26 mouse cellular contexts compared by ENCODE assay signal in genomic region chr17:34306407-34306806, GRCm38 (mm10). TPM values are rescaled to one million over a fixed set of nuclear protein-coding genes. Genes with fewer than 3 reads are reported as not detected.
A peak's percentile ranks its signal among the peaks of the same experiment; 100 is the strongest.
DNase-seq lines count a peak whose midpoint lies in the region; ATAC-seq and TF ChIP-seq lines count a peak whose summit lies in the region.
"Had no signal": no experiment of that assay in that cellular context is flagged by ENCODE, and none has a peak within 500 bp of the region (broad histone marks: within the 10 kb centered on the region; RNA-seq: fewer than 3 reads in every experiment).

No protein-coding gene starts in this region.

- no peak overlapping the region for H3K9ac ChIP-seq in liver, adult 2 months (ENCODE audit: low read depth, low read length)
- no peak overlapping the region for H3K9ac ChIP-seq in liver, embryonic 11.5 days (ENCODE audit: low read depth, low read length)
- H3K9ac ChIP-seq: hindbrain, embryonic 13.5 days had no signal

- H3K4me1 ChIP-seq in liver, adult 2 months (ENCODE audit: control insufficient read depth, insufficient read depth, low read length) = no peaks in the 10 kb centered on the region
- no peaks in the 10 kb centered on the region for H3K4me1 ChIP-seq in liver, embryonic 11.5 days (replicated peaks; ENCODE audit: control insufficient read depth, insufficient read depth, low read length)
- H3K4me1 ChIP-seq in spleen, adult 2 months (ENCODE audit: control insufficient read depth, insufficient read depth, insufficient read length) = peaks cover 11% of the 10 kb centered on the region; the same call in 1 of the 2 replicates
- H3K4me1 ChIP-seq in brown adipose tissue, adult 24 weeks (ENCODE audit: control insufficient read depth, insufficient read depth, insufficient read length, low read length) = no peaks in the 10 kb centered on the region

- H3K36me3 ChIP-seq in liver, adult 2 months (ENCODE audit: control insufficient read depth, insufficient read depth, low read length) = no peaks in the 10 kb centered on the region
- no peaks in the 10 kb centered on the region for H3K36me3 ChIP-seq in liver, embryonic 11.5 days (ENCODE audit: control insufficient read depth, insufficient read depth, low read length)
- H3K36me3 ChIP-seq in spleen, adult 2 months (ENCODE audit: control insufficient read depth, insufficient read depth, low read length) = peaks cover 26% of the 10 kb centered on the region
- H3K36me3 ChIP-seq: embryonic facial prominence, embryonic 10.5 days; forebrain, embryonic 10.5 days; G1E; heart, embryonic 10.5 days; hindbrain, embryonic 13.5 days had no signal

- peak overlapping the region; percentile 21; the same call in 1 of the 2 replicates for H3K4me3 ChIP-seq in liver, adult 2 months (ENCODE audit: insufficient read depth, low read depth, low read length)
- H3K4me3 ChIP-seq in liver, embryonic 11.5 days (ENCODE audit: low read depth, low read length) = no peak overlapping the region
- peak overlapping the region; percentile 68 for H3K4me3 ChIP-seq in spleen, adult 2 months (ENCODE audit: extremely low read depth, insufficient read depth, insufficient read length)
- H3K4me3 ChIP-seq in brown adipose tissue, adult 24 weeks (ENCODE audit: insufficient read depth, low read depth, low read length) = peak overlapping the region; percentile 37
- H3K4me3 ChIP-seq: embryonic facial prominence, embryonic 10.5 days; forebrain, embryonic 10.5 days; heart, embryonic 10.5 days; hindbrain, embryonic 13.5 days had no signal

- H3K79me2 ChIP-seq in liver, adult 2 months (ENCODE audit: control insufficient read depth, insufficient read depth, low read length) = no peaks in the 10 kb centered on the region

- TF ChIP-seq CTCF in liver, adult 2 months (IDR thresholded peaks at IDR 0.05; ENCODE audit: low read depth, low read length) = no peak
- no peak for TF ChIP-seq CTCF in spleen, adult 2 months (IDR thresholded peaks at IDR 0.05; ENCODE audit: extremely low read depth, insufficient read depth, insufficient read length, insufficient replicate concordance)

- no peak for DNase-seq in liver, adult 2 months (ENCODE audit: extremely low read depth, low read depth, low spot score)
- DNase-seq in liver, embryonic 11.5 days (ENCODE audit: low spot score) = no peak
- DNase-seq in spleen, adult 2 months (ENCODE audit: low read depth in 1 of 2, low spot score in 2 of 2) = peak in 1 of 2 experiments; percentile 75
- DNase-seq in spleen, postnatal 4 days (ENCODE audit: low spot score in 2 of 2) = no peak
- DNase-seq in B cell, adult 2 months = peak; percentile 77 to 79
- DNase-seq in cerebellum, postnatal 10 days = no peak
- DNase-seq in kidney, adult 8-10 months = no peak
- DNase-seq: adrenal gland, postnatal 10 days; cerebellum, adult 18-20 months; cerebellum, adult 9-11 months; gastrocnemius, postnatal 36 days; heart, adult 18-20 months; heart, postnatal 10 days had no signal

- TF ChIP-seq POLR2A in liver, adult 2 months (IDR thresholded peaks at IDR 0.05; ENCODE audit: extremely low read depth, insufficient read depth, low read length) = no peak
- TF ChIP-seq POLR2A in spleen, adult 2 months (IDR thresholded peaks at IDR 0.05; ENCODE audit: low read depth, low read length) = peak; percentile 66

- H3K4me2 ChIP-seq in liver, embryonic 11.5 days = no peak overlapping the region
- H3K4me2 ChIP-seq: hindbrain, embryonic 13.5 days had no signal

- H3K27ac ChIP-seq in liver, adult 2 months (replicated peaks; ENCODE audit: insufficient read depth, low read depth, low read length) = no peak overlapping the region
- no peak overlapping the region for H3K27ac ChIP-seq in liver, embryonic 11.5 days (ENCODE audit: low read depth, low read length)
- H3K27ac ChIP-seq in spleen, adult 2 months (ENCODE audit: insufficient read depth, low read length) = peak overlapping the region; percentile 99
- H3K27ac ChIP-seq in brown adipose tissue, adult 24 weeks (replicated peaks; ENCODE audit: low read depth, low read length) = peak overlapping the region; percentile 30; the same call in 1 of the 2 replicates
- H3K27ac ChIP-seq: embryonic facial prominence, embryonic 10.5 days; forebrain, embryonic 10.5 days; heart, embryonic 10.5 days; hindbrain, embryonic 13.5 days; hindbrain, postnatal 0 days had no signal

- no peaks in the 10 kb centered on the region for H3K9me3 ChIP-seq in liver, embryonic 11.5 days (ENCODE audit: control insufficient read depth, low read length)
- H3K9me3 ChIP-seq: embryonic facial prominence, embryonic 10.5 days; forebrain, embryonic 10.5 days; G1E; heart, embryonic 10.5 days; hindbrain, embryonic 13.5 days had no signal

- no peaks in the 10 kb centered on the region for H3K27me3 ChIP-seq in liver, adult 2 months (ENCODE audit: control insufficient read depth, insufficient read depth, low read length)
- H3K27me3 ChIP-seq in liver, embryonic 11.5 days (replicated peaks; ENCODE audit: control insufficient read depth, insufficient read depth, low read length) = no peaks in the 10 kb centered on the region; the same call in 1 of the 2 replicates
- H3K27me3 ChIP-seq in spleen, adult 2 months (ENCODE audit: control insufficient read depth, insufficient read depth, low read length) = no peaks in the 10 kb centered on the region

- whole genome bisulfite sequencing in liver, adult 2 months = 81% methylated on average over 2 of the region's 2 CpGs
- WGBS in liver, embryonic 11.5 days = 67% methylated on average over 2 of the region's 2 CpGs
- 21% methylated on average over 2 of the region's 2 CpGs for WGBS in spleen, adult 2 months

- no peak for ATAC-seq in liver, embryonic 11.5 days (replicated peaks; ENCODE audit: low FRiP score)

RNA-seq across cellular contexts. Expression of gene H2-Eb1, which starts 0.7 kb away (rescaled TPM):
- total RNA-seq in liver, adult 2 months (2014; rRNA removed) = 18.5 and 38.0 TPM in 2 replicates
- polyA plus RNA-seq in liver, adult 2 months (2012; rRNA removed) = 23.3 and 39.5 TPM in 2 replicates
- polyA plus RNA-seq in liver, embryonic 11.5 days (2014; fragmentation: Nextera tagmentation; extraction: Ambion mirVana) = 0.23 and 0.63 TPM in 2 replicates
- 1,025 and 1,109 TPM in 2 replicates for polyA plus RNA-seq in spleen, adult 2 months (2012; rRNA removed)
- 93.0 and 109 TPM in 2 replicates for polyA plus RNA-seq in brown adipose tissue, adult 24 weeks (2012; ENCODE audit: insufficient read depth, insufficient read length, missing spikeins)
- total RNA-seq: G1E had no signal
- polyA plus RNA-seq: G1E had no signal

RNA-seq across cellular contexts. Expression of gene H2-Aa, which starts 18.8 kb away (rescaled TPM):
- total RNA-seq in liver, adult 2 months (2014; rRNA removed) = 32.8 and 58.4 TPM in 2 replicates
- polyA plus RNA-seq in liver, adult 2 months (2012; rRNA removed) = 42.8 and 78.0 TPM in 2 replicates
- polyA plus RNA-seq in liver, embryonic 11.5 days (2014; fragmentation: Nextera tagmentation; extraction: Ambion mirVana) = not detected in 2 replicates
- 1,846 and 1,869 TPM in 2 replicates for polyA plus RNA-seq in spleen, adult 2 months (2012; rRNA removed)
- polyA plus RNA-seq in brown adipose tissue, adult 24 weeks (2012; ENCODE audit: insufficient read depth, insufficient read length, missing spikeins) = 181 and 183 TPM in 2 replicates
- total RNA-seq: G1E had no signal
- polyA plus RNA-seq: embryonic facial prominence, embryonic 10.5 days; G1E had no signal

RNA-seq across cellular contexts. Expression of gene H2-Eb2, which starts 19.1 kb away (rescaled TPM):
- 0.09 and 0.13 TPM in 2 replicates for total RNA-seq in liver, adult 2 months (2014; rRNA removed)
- polyA plus RNA-seq in liver, adult 2 months (2012; rRNA removed) = 0.16 TPM in 1 of 2 replicates, not detected in the other
- polyA plus RNA-seq in liver, embryonic 11.5 days (2014; fragmentation: Nextera tagmentation; extraction: Ambion mirVana) = not detected in 2 replicates
- 11.4 and 13.5 TPM in 2 replicates for polyA plus RNA-seq in spleen, adult 2 months (2012; rRNA removed)
- not detected in 2 replicates for polyA plus RNA-seq in brown adipose tissue, adult 24 weeks (2012; ENCODE audit: insufficient read depth, insufficient read length, missing spikeins)
- total RNA-seq: adrenal gland, postnatal 4 days; gastrocnemius, adult 8-10 months; gastrocnemius, postnatal 36 days; heart, postnatal 10 days; hematopoietic stem cell, adult 5-6 weeks had no signal
- polyA plus RNA-seq: embryonic facial prominence, embryonic 10.5 days; embryonic facial prominence, embryonic 14.5 days; forebrain, embryonic 10.5 days; forebrain, embryonic 14.5 days; G1E; heart, embryonic 10.5 days; heart, embryonic 14.5 days had no signal

RNA-seq across cellular contexts. Expression of gene Btnl2, which starts 48.2 kb away (rescaled TPM):
- 0.09 TPM in 1 of 2 replicates, not detected in the other for total RNA-seq in liver, adult 2 months (2014; rRNA removed)
- 0.05 TPM in 1 of 2 replicates, not detected in the other for polyA plus RNA-seq in liver, adult 2 months (2012; rRNA removed)
- polyA plus RNA-seq in liver, embryonic 11.5 days (2014; fragmentation: Nextera tagmentation; extraction: Ambion mirVana) = not detected in 2 replicates
- 4.1 and 4.4 TPM in 2 replicates for polyA plus RNA-seq in spleen, adult 2 months (2012; rRNA removed)
- 0.67 TPM in 1 of 2 replicates, not detected in the other for polyA plus RNA-seq in brown adipose tissue, adult 24 weeks (2012; ENCODE audit: insufficient read depth, insufficient read length, missing spikeins)
- total RNA-seq: hematopoietic stem cell, adult 5-6 weeks; hindbrain, postnatal 0 days had no signal
- polyA plus RNA-seq: embryonic facial prominence, embryonic 10.5 days; embryonic facial prominence, embryonic 14.5 days; forebrain, embryonic 10.5 days; forebrain, embryonic 14.5 days; G1E; heart, embryonic 10.5 days; heart, embryonic 14.5 days; hindbrain, embryonic 13.5 days had no signal

RNA-seq across cellular contexts. Expression of gene H2-Ab1, which starts 48.9 kb away (rescaled TPM):
- total RNA-seq in liver, adult 2 months (2014; rRNA removed) = 25.2 and 59.5 TPM in 2 replicates
- polyA plus RNA-seq in liver, adult 2 months (2012; rRNA removed) = 80.4 and 156 TPM in 2 replicates
- 3.9 and 4.1 TPM in 2 replicates for polyA plus RNA-seq in liver, embryonic 11.5 days (2014; fragmentation: Nextera tagmentation; extraction: Ambion mirVana)
- 5,504 and 8,483 TPM in 2 replicates for polyA plus RNA-seq in spleen, adult 2 months (2012; rRNA removed)
- 71.7 and 90.6 TPM in 2 replicates for polyA plus RNA-seq in brown adipose tissue, adult 24 weeks (2012; ENCODE audit: insufficient read depth, insufficient read length, missing spikeins)

Comparison
In these comparisons a context has a peak if more than half of its experiments do, and no peak if none do; other contexts are left out.
1. RNA of gene H2-Eb1, which starts 0.7 kb away (polyA plus RNA-seq): 1,025 to 1,109 TPM in spleen, adult 2 months, 93.0 to 109 TPM in brown adipose tissue, adult 24 weeks and 23.3 to 39.5 TPM in liver, adult 2 months; 0.23 to 0.63 TPM in liver, embryonic 11.5 days; every median in the first group is over 10 times any median in the second.
2. RNA of gene H2-Aa, which starts 18.8 kb away (polyA plus RNA-seq): 1,846 to 1,869 TPM in spleen, adult 2 months, 181 to 183 TPM in brown adipose tissue, adult 24 weeks and 42.8 to 78.0 TPM in liver, adult 2 months; not detected in liver, embryonic 11.5 days; every median in the first group is over 10 times any median in the second.
3. DNase-seq: peak in B cell, adult 2 months (2 of 2); none in liver, adult 2 months (single experiment), liver, embryonic 11.5 days (single experiment), spleen, postnatal 4 days (0 of 2), cerebellum, postnatal 10 days (0 of 2) and kidney, adult 8-10 months (0 of 2).
4. H3K27ac ChIP-seq: peak in spleen, adult 2 months (single experiment) and brown adipose tissue, adult 24 weeks (single experiment); none in liver, adult 2 months (single experiment) and liver, embryonic 11.5 days (single experiment).
5. RNA of gene H2-Eb2, which starts 19.1 kb away (polyA plus RNA-seq): 11.4 to 13.5 TPM in spleen, adult 2 months; 0.16 TPM in liver, adult 2 months, not detected in liver, embryonic 11.5 days and not detected in brown adipose tissue, adult 24 weeks; every median in the first group is over 10 times any median in the second.